Mouse (Mus musculus): ENCODE results near the gene Tmub2. TPM values are rescaled to one million over a fixed set of nuclear protein-coding genes. Genes with fewer than 3 reads are reported as not detected.
A peak's percentile ranks its signal among the peaks of the same experiment; 100 is the strongest.

Tmub2 gene
- 26.1 and 28.9 TPM in 2 replicates for polyA plus RNA-seq (2015; fragmentation: Nextera tagmentation; extraction: Ambion mirVana)

GRCm38 (mm10) chr11:102284501-102285094 lies at the start of gene Tmub2:
Tmub2 (plus strand) TSS chr11:102284931.
- no peaks in the 10 kb centered on the region for H3K27me3 ChIP-seq
- H3K4me3 ChIP-seq (replicated peaks), result peak within 1 kb of the TSS; percentile 73
- H3K4me1 ChIP-seq (replicated peaks), result peaks cover 48% of the 10 kb centered on the region
- ATAC-seq (ENCODE audit: insufficient read depth), result peak; percentile 87
- H3K27ac ChIP-seq (replicated peaks), result peak within 1 kb of the TSS; percentile 77
- H3K36me3 ChIP-seq (replicated peaks), result peaks cover 26% of the 10 kb centered on the region
- peak within 1 kb of the TSS; percentile 66 for H3K4me2 ChIP-seq
- H3K9ac ChIP-seq, result peak within 1 kb of the TSS; percentile 65
- under 1% methylated on average over 32 of the region's 32 CpGs for WGBS (ENCODE audit: insufficient replicate concordance)
- H3K9me3 ChIP-seq (replicated peaks), result no peaks in the 10 kb centered on the region

GRCm38 (mm10) chr11:102236022-102236421 lies 48.7 kb upstream of the Tmub2 start:
- ATAC-seq (ENCODE audit: insufficient read depth), result no peak
- WGBS (ENCODE audit: insufficient replicate concordance), result 15% methylated on average over 2 of the region's 2 CpGs
- no peak overlapping the region for H3K4me2 ChIP-seq

GRCm38 (mm10) chr11:102240636-102241035 lies 44.1 kb upstream of the Tmub2 start:
- Histone ChIP-seq H3K4me2 (no peak overlapping the region), H3K9me3 (replicated peaks) (no peaks in the 10 kb centered on the region), H3K27me3 (peaks cover 30% of the 10 kb centered on the region), H3K27ac (replicated peaks) (0 out of 2 replicates have a peak overlapping the region, but pooled peaks have one; percentile 15), H3K4me3 (replicated peaks) (no peak overlapping the region), H3K36me3 (replicated peaks) (no peaks in the 10 kb centered on the region), H3K4me1 (replicated peaks) (peaks cover 24% of the 10 kb centered on the region; the same call in 1 of the 2 replicates), H3K9ac (no peak overlapping the region)
- WGBS (ENCODE audit: insufficient replicate concordance), result 63% methylated on average over 6 of the region's 6 CpGs
- no peak for ATAC-seq (ENCODE audit: insufficient read depth)

More at GRCm38 (mm10) chr11:102236022-102236421, 48.7 kb upstream of the Tmub2 start:
- Histone ChIP-seq H3K27me3 (peaks cover 22% of the 10 kb centered on the region), H3K36me3 (replicated peaks) (no peaks in the 10 kb centered on the region), H3K4me3 (replicated peaks) (no peak overlapping the region), H3K27ac (replicated peaks) (no peak overlapping the region), H3K4me1 (replicated peaks) (peaks cover 15% of the 10 kb centered on the region; the same call in 1 of the 2 replicates), H3K9me3 (replicated peaks) (no peaks in the 10 kb centered on the region), H3K9ac (no peak overlapping the region)

- Histone ChIP-seq H3K27me3 (peaks cover 33% of the 10 kb centered on the region), H3K4me2 (no peak overlapping the region), H3K36me3 (replicated peaks) (no peaks in the 10 kb centered on the region), H3K9ac (no peak overlapping the region), H3K9me3 (replicated peaks) (no peaks in the 10 kb centered on the region), H3K4me1 (replicated peaks) (peaks cover 17% of the 10 kb centered on the region; the same call in 1 of the 2 replicates), H3K27ac (replicated peaks) (0 out of 2 replicates have a peak overlapping the region, but pooled peaks have one; percentile 15), H3K4me3 (replicated peaks) (no peak overlapping the region)
- WGBS (ENCODE audit: insufficient replicate concordance), result 60% methylated on average over 5 of the region's 5 CpGs
- ATAC-seq (ENCODE audit: insufficient read depth), result peak; percentile 77
Measured at GRCm38 (mm10) chr11:102241246-102241645, 43.5 kb upstream of the Tmub2 start.

GRCm38 (mm10) chr11:102241874-102242273 lies 42.9 kb upstream of the Tmub2 start:
- WGBS (ENCODE audit: insufficient replicate concordance), result 48% methylated on average over 5 of the region's 5 CpGs
- peaks cover 15% of the 10 kb centered on the region; the same call in 1 of the 2 replicates for H3K4me1 ChIP-seq (replicated peaks)

GRCm38 (mm10) chr11:102244926-102245449 lies 39.7 kb upstream of the Tmub2 start:
- Histone ChIP-seq H3K27ac (replicated peaks) (no peak overlapping the region), H3K9ac (no peak overlapping the region), H3K9me3 (replicated peaks) (no peaks in the 10 kb centered on the region), H3K27me3 (peaks cover 20% of the 10 kb centered on the region), H3K4me3 (replicated peaks) (peak overlapping the region; percentile 12; the same call in 1 of the 2 replicates), H3K4me1 (replicated peaks) (peaks cover 21% of the 10 kb centered on the region), H3K36me3 (replicated peaks) (no peaks in the 10 kb centered on the region), H3K4me2 (peak overlapping the region; percentile 58)
- no peak for ATAC-seq (ENCODE audit: insufficient read depth)
- 1% methylated on average over 32 of the region's 32 CpGs for WGBS (ENCODE audit: insufficient replicate concordance)

More at GRCm38 (mm10) chr11:102241874-102242273, 42.9 kb upstream of the Tmub2 start:
- H3K27me3 ChIP-seq, result peaks cover 33% of the 10 kb centered on the region
- no peak for ATAC-seq (ENCODE audit: insufficient read depth)
- H3K36me3 ChIP-seq (replicated peaks), result no peaks in the 10 kb centered on the region
- no peak overlapping the region for H3K9ac ChIP-seq
- no peak overlapping the region for H3K4me3 ChIP-seq (replicated peaks)
- no peak overlapping the region for H3K4me2 ChIP-seq
- no peaks in the 10 kb centered on the region for H3K9me3 ChIP-seq (replicated peaks)
- H3K27ac ChIP-seq (replicated peaks), result no peak overlapping the region

- no peak overlapping the region for H3K27ac ChIP-seq (replicated peaks)
- no peak for ATAC-seq (ENCODE audit: insufficient read depth)
- 0 out of 2 replicates have a peak overlapping the region, but pooled peaks have one; percentile 12 for H3K4me3 ChIP-seq (replicated peaks)
- peaks cover 24% of the 10 kb centered on the region for H3K4me1 ChIP-seq (replicated peaks)
- no peaks in the 10 kb centered on the region for H3K9me3 ChIP-seq (replicated peaks)
- peaks cover 4% of the 10 kb centered on the region for H3K36me3 ChIP-seq (replicated peaks)
- peak overlapping the region; percentile 58 for H3K4me2 ChIP-seq
- no peak overlapping the region for H3K9ac ChIP-seq
- H3K27me3 ChIP-seq, result peaks cover 20% of the 10 kb centered on the region
- 57% methylated on average over 14 of the region's 14 CpGs for WGBS (ENCODE audit: insufficient replicate concordance)
Measured at GRCm38 (mm10) chr11:102245581-102246272, 39.0 kb upstream of the Tmub2 start.

GRCm38 (mm10) chr11:102246273-102246635 lies 38.5 kb upstream of the Tmub2 start:
- Histone ChIP-seq H3K27ac (replicated peaks) (no peak overlapping the region), H3K27me3 (peaks cover 20% of the 10 kb centered on the region), H3K9ac (no peak overlapping the region), H3K4me1 (replicated peaks) (peaks cover 24% of the 10 kb centered on the region), H3K4me2 (no peak overlapping the region), H3K9me3 (replicated peaks) (no peaks in the 10 kb centered on the region), H3K4me3 (replicated peaks) (no peak overlapping the region), H3K36me3 (replicated peaks) (peaks cover 9% of the 10 kb centered on the region)
- ATAC-seq (ENCODE audit: insufficient read depth), result no peak
- 61% methylated on average over 6 of the region's 6 CpGs for WGBS (ENCODE audit: insufficient replicate concordance)

- H3K4me1 ChIP-seq (replicated peaks), result peaks cover 24% of the 10 kb centered on the region
- peaks cover 20% of the 10 kb centered on the region for H3K27me3 ChIP-seq
- H3K9ac ChIP-seq, result no peak overlapping the region
- no peaks in the 10 kb centered on the region for H3K9me3 ChIP-seq (replicated peaks)
- H3K36me3 ChIP-seq (replicated peaks), result peaks cover 15% of the 10 kb centered on the region
- 82% methylated on average over 4 of the region's 4 CpGs for WGBS (ENCODE audit: insufficient replicate concordance)
- no peak overlapping the region for H3K4me2 ChIP-seq
- H3K27ac ChIP-seq (replicated peaks), result no peak overlapping the region
- H3K4me3 ChIP-seq (replicated peaks), result no peak overlapping the region
- no peak for ATAC-seq (ENCODE audit: insufficient read depth)
Measured at GRCm38 (mm10) chr11:102246871-102247270, 37.9 kb upstream of the Tmub2 start.

GRCm38 (mm10) chr11:102248630-102249230 lies 36.0 kb upstream of the Tmub2 start, which contains the start of gene BC030867:
BC030867 (plus strand) TSS chr11:102248882.
- peak; percentile 80 for ATAC-seq (ENCODE audit: insufficient read depth)
- H3K4me2 ChIP-seq, result peak within 1 kb of the TSS; percentile 82
- H3K9me3 ChIP-seq (replicated peaks), result no peaks in the 10 kb centered on the region
- WGBS (ENCODE audit: insufficient replicate concordance), result under 1% methylated on average over 41 of the region's 41 CpGs
- H3K27me3 ChIP-seq, result peaks cover 20% of the 10 kb centered on the region
- peak within 1 kb of the TSS; percentile 74 for H3K27ac ChIP-seq (replicated peaks)
- peaks cover 24% of the 10 kb centered on the region for H3K4me1 ChIP-seq (replicated peaks)
- H3K9ac ChIP-seq, result peak within 1 kb of the TSS; percentile 85
- peaks cover 32% of the 10 kb centered on the region for H3K36me3 ChIP-seq (replicated peaks)
- peak within 1 kb of the TSS; percentile 86 for H3K4me3 ChIP-seq (replicated peaks)
